Mouse (Mus musculus) layer of hippocampus, adult 8-10 months (tissue): ENCODE data around the gene Mgat4c. TPM values are rescaled to one million over a fixed set of nuclear protein-coding genes. Genes with fewer than 3 reads are reported as not detected.

Experiments used
- microRNA-seq, 2 experiments: library from miRNA; unstranded; fragments of <30 nt; microRNA quantifications; one replicate each; pipeline ENCODE4 v1.2.0; 2022
- total RNA-seq, 4 experiments: library from RNA; stranded (reverse); gene quantifications; 2 replicates each; pipeline ENCODE4 v1.2.4; 2022

Mgat4c gene
- total RNA-seq, 4 experiments from 2014 or later: 19.6 to 25.3 (median 23.2) TPM

Small RNA genes within 50 kb of the gene (microRNA-seq; reads per million reads assigned to microRNA genes)
- gene Mir3059: 86.1 to 122 reads per million in 2 experiments
